Mouse (Mus musculus): Measurements from ENCODE around the gene Mical3.

- no peak for TF ChIP-seq CTCF (IDR thresholded peaks at IDR 0.05; ENCODE audit: control insufficient read depth, insufficient read depth, insufficient read length)
- no peak for TF ChIP-seq MYOD1 (IDR thresholded peaks at IDR 0.05; ENCODE audit: control insufficient read depth, insufficient read length, low read depth)
Observed at GRCm38 (mm10) chr6:121160126-121160525, 29.3 kb upstream of the Mical3 start.

Measured in C2C12 (cell line).